Mouse (Mus musculus): ENCODE data around the gene Dse.

- no peak for TF ChIP-seq CTCF (IDR thresholded peaks at IDR 0.05; ENCODE audit: insufficient read depth, low read length)
- TF ChIP-seq POLR2A (IDR thresholded peaks at IDR 0.05; ENCODE audit: borderline replicate concordance, extremely low read depth, low read depth, low read length) = no peak
These were observed 2.4 kb upstream of the Dse start for GRCm38 (mm10) chr10:34209951-34210350.

Data from lung, adult 2 months (tissue).